Mouse (Mus musculus) midbrain, postnatal 0 days (tissue): Measurements from ENCODE around the gene Invs. TPM values are rescaled to one million over a fixed set of nuclear protein-coding genes. Genes with fewer than 3 reads are reported as not detected.
A peak's percentile ranks its signal among the peaks of the same experiment; 100 is the strongest.

Source experiments
- ATAC-seq: fragments of 200-750 bp; cut with Nextera tagmentation; 2 replicates; pipeline ENCODE4 v1.8.0; 2017; ENCODE audit warnings: moderate number of reproducible peaks, mild to moderate bottlenecking, moderate TSS enrichment, moderate library complexity; ENCODE audit not compliant: low FRiP score
- DNase-seq: peaks from one replicate; pipeline ENCODE4 v3.0.0-alpha.2; 2015; ENCODE audit warnings: low spot score
- H3K27ac ChIP-seq: fragments of 300-500 bp; sonication (generic); 2 replicates; pipeline ENCODE4 v1.5.1; 2014; ENCODE audit warnings: low read depth, mild to moderate bottlenecking, low read length, mixed read lengths
- H3K27me3 ChIP-seq: fragments of 300-500 bp; sonication (generic); 2 replicates; pipeline ENCODE4 v1.6.1; 2014; ENCODE audit warnings: low read length, control low read depth, mixed read lengths; ENCODE audit not compliant: insufficient read depth
- H3K36me3 ChIP-seq: fragments of 300-500 bp; sonication (generic); 2 replicates; pipeline ENCODE4 v1.6.1; 2014; ENCODE audit warnings: low read length, control low read depth, mixed read lengths; ENCODE audit not compliant: insufficient read depth
- H3K4me1 ChIP-seq: fragments of 300-500 bp; sonication (generic); 2 replicates; pipeline ENCODE4 v1.6.1; 2014; ENCODE audit warnings: mild to moderate bottlenecking, control low read depth, antibody characterized with exemption, low read length, mixed read lengths; ENCODE audit not compliant: insufficient read depth
- H3K4me2 ChIP-seq: fragments of 300-500 bp; sonication (generic); 2 replicates; pipeline ENCODE4 v1.6.1; 2014; ENCODE audit warnings: low read depth, mild to moderate bottlenecking, low read length, mixed read lengths; ENCODE audit not compliant: poor library complexity, severe bottlenecking
- H3K4me3 ChIP-seq: fragments of 300-500 bp; sonication (generic); 2 replicates; pipeline ENCODE4 v1.5.1; 2014; ENCODE audit warnings: low read depth, mild to moderate bottlenecking, low read length, moderate library complexity
- H3K9ac ChIP-seq: fragments of 300-500 bp; sonication (generic); replicated peaks from 2 replicates; pipeline ENCODE4 v1.6.1; 2014; ENCODE audit warnings: mild to moderate bottlenecking, low read length, moderate library complexity, mixed read lengths; ENCODE audit not compliant: poor library complexity, severe bottlenecking
- H3K9me3 ChIP-seq: fragments of 300-500 bp; sonication (generic); 2 replicates; pipeline ENCODE4 v1.6.1; 2016; ENCODE audit warnings: low read length, control low read depth
- CTCF ChIP-seq: IDR thresholded peaks from 2 replicates; pipeline ENCODE4 v1.5.1; 2016; ENCODE audit warnings: antibody characterized with exemption, mild to moderate bottlenecking
- WGBS: fragments of 180-500 bp; shearing (Covaris S2); extraction: QIAGEN DNeasy Blood & Tissue Kit; methylation state at CpG from one replicate; pipeline ENCODE4 v1.1.7; 2014; 5-methylcytosine and 5-hydroxymethylcytosine counted together
- polyA plus RNA-seq: library from polyadenylated mRNA; unstranded; fragments of >200 nt; fragmentation: Nextera tagmentation; extraction: Ambion mirVana; gene quantifications from 2 replicates; pipeline ENCODE4 v1.2.1, GENCODE M21; 2015
- total RNA-seq: library from RNA; depleted of rRNA; stranded (reverse); fragments of >200 nt; gene quantifications from 2 replicates; pipeline ENCODE4 v1.2.3, GENCODE M21; 2014

Gene Invs
- total and polyA plus RNA-seq, 2 experiments from 2014 or later = 3.4 to 6.0 TPM

GRCm38 (mm10) chr4:48287086-48287757 is 7.7 kb downstream of the Invs start:
- Histone ChIP-seq H3K4me3 (no peak overlapping the region), H3K9ac (no peak overlapping the region), H3K27me3 (no peaks in the 10 kb centered on the region), H3K27ac (no peak overlapping the region), H3K4me2 (no peak overlapping the region), H3K4me1 (peaks cover 2% of the 10 kb centered on the region; the same call in 1 of the 2 replicates), H3K9me3 (no peaks in the 10 kb centered on the region), H3K36me3 (no peaks in the 10 kb centered on the region)
- WGBS = 22% methylated on average over 5 of the region's 5 CpGs
- TF ChIP-seq CTCF = no peak
- DNase-seq (peak; percentile 62), ATAC-seq (peak; percentile 72)

- Histone ChIP-seq H3K4me2 (no peak overlapping the region), H3K36me3 (no peaks in the 10 kb centered on the region), H3K27ac (no peak overlapping the region), H3K9ac (no peak overlapping the region), H3K9me3 (no peaks in the 10 kb centered on the region), H3K4me1 (no peaks in the 10 kb centered on the region), H3K4me3 (no peak overlapping the region), H3K27me3 (no peaks in the 10 kb centered on the region)
- ATAC-seq = no peak
- no peak for TF ChIP-seq CTCF
- DNase-seq = no peak
- 92% methylated on average over 3 of the region's 3 CpGs for WGBS
These were observed 35.3 kb downstream of the Invs start for GRCm38 (mm10) chr4:48314814-48315213.

- ATAC-seq = no peak
- Histone ChIP-seq H3K9me3 (no peaks in the 10 kb centered on the region), H3K27ac (no peak overlapping the region), H3K36me3 (no peaks in the 10 kb centered on the region), H3K27me3 (no peaks in the 10 kb centered on the region), H3K4me3 (no peak overlapping the region), H3K9ac (no peak overlapping the region), H3K4me2 (no peak overlapping the region), H3K4me1 (no peaks in the 10 kb centered on the region)
- DNase-seq = no peak
- TF ChIP-seq CTCF = no peak
- 94% methylated on average over 3 of the region's 3 CpGs for WGBS
These were observed 36.5 kb downstream of the Invs start for GRCm38 (mm10) chr4:48316036-48316435.

- TF ChIP-seq CTCF = no peak
- Histone ChIP-seq H3K4me2 (no peak overlapping the region), H3K27ac (no peak overlapping the region), H3K27me3 (no peaks in the 10 kb centered on the region), H3K9ac (no peak overlapping the region), H3K4me1 (no peaks in the 10 kb centered on the region), H3K4me3 (no peak overlapping the region), H3K9me3 (no peaks in the 10 kb centered on the region), H3K36me3 (no peaks in the 10 kb centered on the region)
- ATAC-seq (no peak), DNase-seq (peak; percentile 14)
- 62% methylated on average over 1 of the region's 1 CpGs for WGBS
These were observed 41.7 kb downstream of the Invs start for GRCm38 (mm10) chr4:48321276-48321675.

DNA sequence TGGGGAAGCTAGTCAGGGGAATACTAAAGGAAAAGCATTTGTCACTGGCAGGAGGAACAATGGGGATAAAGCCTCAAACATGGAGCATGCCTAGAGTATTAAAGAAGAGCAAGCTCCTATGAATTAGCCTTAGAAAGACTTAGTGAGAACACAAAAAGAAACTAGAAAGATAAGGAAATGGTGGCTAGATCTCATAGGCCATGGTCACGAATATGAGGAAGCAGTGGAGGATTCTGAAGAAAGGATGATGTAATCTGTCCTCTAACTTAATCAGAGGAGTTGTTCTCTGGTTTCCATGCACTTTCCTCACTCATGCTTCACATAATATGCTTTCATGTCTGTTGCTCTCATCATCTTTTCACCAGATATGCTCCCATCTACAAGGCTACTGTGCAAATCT is 42.5 kb downstream of the Invs start:
- Histone ChIP-seq H3K4me1 (no peaks in the 10 kb centered on the region), H3K9me3 (no peaks in the 10 kb centered on the region), H3K4me2 (no peak overlapping the region), H3K27ac (no peak overlapping the region), H3K9ac (no peak overlapping the region), H3K36me3 (no peaks in the 10 kb centered on the region), H3K27me3 (no peaks in the 10 kb centered on the region), H3K4me3 (no peak overlapping the region)
- WGBS = 42% methylated on average over 1 of the region's 1 CpGs
- no peak for DNase-seq
- ATAC-seq = no peak
- no peak for TF ChIP-seq CTCF

DNA sequence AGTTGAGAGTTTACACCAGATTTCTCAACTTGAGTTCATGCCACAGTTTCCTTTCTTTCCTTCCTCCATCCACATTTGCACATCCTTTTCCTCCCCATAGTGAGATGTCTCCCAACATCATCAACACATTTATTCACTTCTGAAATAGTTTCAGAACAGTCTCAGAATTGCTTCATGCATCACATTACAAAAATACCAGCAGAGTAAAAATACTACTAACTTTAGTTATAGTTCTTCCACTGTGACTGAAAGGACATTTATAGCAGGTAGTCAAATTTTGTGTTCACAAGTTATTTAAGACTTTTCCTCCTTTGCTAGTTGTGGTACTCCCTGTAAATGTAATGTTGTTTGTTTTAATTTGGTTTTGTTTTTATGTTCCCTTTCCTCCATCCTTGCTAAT is 47.6 kb downstream of the Invs start:
- Histone ChIP-seq H3K36me3 (no peaks in the 10 kb centered on the region), H3K4me1 (no peaks in the 10 kb centered on the region), H3K27me3 (no peaks in the 10 kb centered on the region), H3K27ac (no peak overlapping the region), H3K4me3 (no peak overlapping the region), H3K4me2 (no peak overlapping the region), H3K9me3 (no peaks in the 10 kb centered on the region), H3K9ac (no peak overlapping the region)
- ATAC-seq (no peak), DNase-seq (no peak)
- TF ChIP-seq CTCF = no peak
